Mouse (Mus musculus) kidney, postnatal 25 days (tissue): ENCODE measurements around the gene Clcn2.

Source experiments
- DNase-seq, 2 experiments: peaks; one replicate each; pipeline ENCODE4 v3.0.0; 2021; ENCODE audit warnings: mixed read lengths in 2 of 2

Clcn2 gene

GRCm38 (mm10) chr16:20721808-20722207, 4.3 kb upstream of the Clcn2 start:
- DNase-seq, result no peak

- DNase-seq, result no peak
Observed at GRCm38 (mm10) chr16:20717978-20718670, 578 bp upstream of the Clcn2 start.

- no peak for DNase-seq
Observed at GRCm38 (mm10) chr16:20716841-20717180, 735 bp downstream of the Clcn2 start.

- DNase-seq, result peak; percentile 77 to 94
Observed at GRCm38 (mm10) chr16:20715976-20716840, 1.3 kb downstream of the Clcn2 start.

GRCm38 (mm10) chr16:20715566-20715965, 2.0 kb downstream of the Clcn2 start:
- DNase-seq, result no peak

GRCm38 (mm10) chr16:20715161-20715560, 2.4 kb downstream of the Clcn2 start:
- no peak for DNase-seq

GRCm38 (mm10) chr16:20714307-20715080, 3.1 kb downstream of the Clcn2 start:
- no peak for DNase-seq

- DNase-seq, result no peak
Observed at GRCm38 (mm10) chr16:20712889-20713288, 4.7 kb downstream of the Clcn2 start.

GRCm38 (mm10) chr16:20712190-20712589, 5.4 kb downstream of the Clcn2 start:
- DNase-seq, result no peak

GRCm38 (mm10) chr16:20710810-20711209, 6.7 kb downstream of the Clcn2 start:
- no peak for DNase-seq

- no peak for DNase-seq
Observed at GRCm38 (mm10) chr16:20710370-20710769, 7.2 kb downstream of the Clcn2 start.

- DNase-seq, result peak in 1 of 2 experiments; percentile 45
Observed at GRCm38 (mm10) chr16:20708939-20709734, 8.4 kb downstream of the Clcn2 start.

- no peak for DNase-seq
Observed at GRCm38 (mm10) chr16:20708220-20708938, 9.2 kb downstream of the Clcn2 start.

- DNase-seq, result peak in 1 of 2 experiments; percentile 33
Observed at GRCm38 (mm10) chr16:20706407-20707055, 11.0 kb downstream of the Clcn2 start.

- no peak for DNase-seq
Observed at GRCm38 (mm10) chr16:20705786-20706185, 11.8 kb downstream of the Clcn2 start.

GRCm38 (mm10) chr16:20703699-20704400, 13.7 kb downstream of the Clcn2 start:
- no peak for DNase-seq

GRCm38 (mm10) chr16:20703071-20703470, 14.5 kb downstream of the Clcn2 start:
- DNase-seq, result no peak

- DNase-seq, result peak; percentile 77 to 84
Observed at GRCm38 (mm10) chr16:20702522-20702893, 15.0 kb downstream of the Clcn2 start.

GRCm38 (mm10) chr16:20701729-20702521, 15.6 kb downstream of the Clcn2 start:
- DNase-seq, result no peak

- no peak for DNase-seq
Observed at GRCm38 (mm10) chr16:20701316-20701715, 16.2 kb downstream of the Clcn2 start.
